Mouse (Mus musculus) cerebellum, adult 8-10 months (tissue): ENCODE data around the gene Mto1.
"Not testable (repeated sequence)": the region's sequence is repeated elsewhere in the genome, so short reads cannot be mapped to it uniquely, and the experiment has no call there.

Experiments
- DNase-seq: peaks from one replicate; pipeline ENCODE4 v3.0.0; 2022

Mto1 gene

DNA sequence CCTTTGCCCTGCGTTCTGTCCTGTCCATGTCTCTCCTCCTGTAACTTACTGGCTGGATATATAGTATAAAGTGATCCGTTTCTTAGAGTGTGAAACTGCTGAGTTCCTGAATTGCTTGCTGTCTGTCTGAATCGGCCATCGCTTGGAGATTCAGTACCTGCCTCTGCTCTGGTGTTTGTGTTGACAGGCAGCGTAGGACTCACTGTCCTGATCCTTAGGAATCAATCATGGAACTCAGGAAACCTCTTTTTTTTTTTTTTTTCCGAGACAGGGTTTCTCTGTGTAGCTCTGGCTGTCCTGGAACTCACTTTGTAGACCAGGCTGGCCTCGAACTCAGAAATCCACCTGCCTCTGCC, 58.7 kb downstream of the Mto1 start:
- no peak for DNase-seq

GRCm38 (mm10) chr9:78508106-78508786, 60.2 kb downstream of the Mto1 start:
- DNase-seq: no peak

DNA sequence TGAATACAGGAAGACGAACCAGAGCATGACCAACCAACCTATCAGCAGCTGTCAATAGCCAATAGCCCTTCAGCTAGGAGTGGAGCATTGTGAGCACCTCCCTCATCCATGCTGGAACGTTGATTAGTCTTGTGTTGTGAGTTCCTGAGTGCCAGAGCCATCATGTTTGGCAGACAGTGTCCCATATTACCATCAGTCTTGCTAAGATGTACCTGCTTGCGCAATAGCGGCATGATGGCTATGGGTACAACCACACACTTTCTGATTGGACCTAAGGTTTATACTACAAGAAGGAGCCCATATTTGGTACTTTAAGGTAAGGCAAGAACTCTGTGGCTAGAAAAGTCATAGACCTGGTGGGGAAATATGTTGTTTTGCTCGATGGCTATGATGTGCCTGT, 63.7 kb downstream of the Mto1 start:
- DNase-seq: no peak

GRCm38 (mm10) chr9:78513776-78514500, 65.9 kb downstream of the Mto1 start:
- no peak for DNase-seq

DNA sequence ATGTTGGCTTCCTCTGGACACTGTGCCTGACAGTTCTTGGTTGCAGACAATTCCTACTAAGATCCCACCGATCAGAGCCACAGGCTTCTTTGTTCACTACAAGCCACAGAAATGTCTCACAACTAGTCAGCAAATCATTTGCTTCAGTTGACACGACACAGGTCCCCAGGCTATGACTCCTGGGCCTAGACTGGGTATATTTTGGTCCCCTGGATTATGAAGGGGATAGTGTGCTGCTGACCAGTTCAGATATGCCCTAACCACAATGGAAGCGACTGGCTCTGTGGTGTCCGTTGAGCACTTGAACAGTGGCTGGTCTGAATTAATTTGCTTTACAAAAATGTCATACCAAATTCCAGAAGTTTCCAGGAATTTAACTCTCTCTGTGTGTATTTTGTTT, 66.7 kb downstream of the Mto1 start:
- DNase-seq: no peak

GRCm38 (mm10) chr9:78516125-78516524, 68.1 kb downstream of the Mto1 start:
- DNase-seq: no peak

GRCm38 (mm10) chr9:78517237-78517636, 69.2 kb downstream of the Mto1 start:
- not testable (repeated sequence) for DNase-seq

DNA sequence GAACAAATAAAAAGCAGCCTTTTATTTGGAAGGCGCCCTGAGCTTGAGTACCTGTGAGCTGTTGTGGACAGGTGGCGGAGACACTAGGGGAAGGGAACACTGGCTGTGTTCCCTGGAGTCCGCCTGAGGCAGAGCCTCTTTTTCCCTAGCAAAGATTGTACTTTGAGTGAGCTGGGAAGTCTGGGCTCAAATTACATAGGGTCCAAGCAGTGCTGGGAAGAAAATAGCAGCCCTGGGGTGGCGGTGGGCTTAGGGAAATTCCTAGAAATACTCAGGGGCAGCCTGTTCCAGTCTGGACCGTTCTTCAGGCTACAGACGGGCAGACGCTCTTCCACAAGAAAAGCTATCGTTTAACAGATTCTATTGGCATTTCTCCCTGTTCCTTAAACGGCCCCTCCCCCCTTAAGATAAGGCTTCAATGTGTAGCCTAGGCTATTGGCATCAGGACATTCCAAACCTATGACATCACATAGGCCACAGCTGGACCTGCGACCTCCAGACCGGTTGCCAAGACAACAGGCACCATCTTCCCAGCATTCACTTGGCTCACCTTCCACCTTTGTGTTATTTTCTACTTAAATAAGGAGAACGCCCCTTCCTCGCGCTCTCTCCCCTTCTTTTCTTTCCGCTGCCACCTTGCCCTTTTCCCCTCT, 72.2 kb downstream of the Mto1 start:
- DNase-seq: no peak

DNA sequence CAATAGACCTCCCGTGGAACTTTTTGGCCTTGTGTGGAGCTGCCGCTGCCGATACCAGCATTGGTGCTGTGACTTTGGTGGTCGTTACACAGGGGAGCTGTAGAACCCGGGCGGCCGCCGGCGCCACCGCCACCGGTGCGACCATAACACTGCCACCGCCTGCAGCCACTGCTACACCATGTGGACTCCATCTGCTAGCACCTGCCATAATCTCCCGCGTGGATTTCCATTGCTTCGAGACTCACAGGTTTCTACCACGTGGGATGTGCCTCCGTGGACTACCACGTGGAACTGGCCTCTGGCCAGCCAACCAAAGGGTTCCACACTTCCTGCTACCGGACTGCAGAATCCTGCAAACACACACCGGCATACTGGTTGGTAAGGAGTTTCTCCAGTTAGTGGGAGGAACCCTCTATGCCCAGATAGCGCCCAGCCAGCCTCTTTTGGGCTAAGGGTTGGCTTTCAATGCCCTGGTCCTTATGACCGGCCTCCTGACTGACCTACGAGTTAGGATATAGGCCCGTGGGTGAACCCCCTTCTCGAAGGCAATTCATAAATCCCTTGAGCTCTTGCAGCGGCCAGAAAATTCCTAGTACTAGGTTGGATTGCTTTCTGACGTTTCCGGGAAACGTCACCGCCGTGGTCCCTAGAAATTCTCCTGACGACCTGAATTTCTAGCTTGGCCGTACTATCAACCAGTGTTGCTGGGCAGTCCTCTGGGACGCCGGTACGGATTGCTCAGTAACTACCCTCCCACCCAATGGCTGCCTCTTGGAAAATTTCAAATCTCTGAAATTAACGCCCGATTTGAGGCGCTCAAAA, 73.0 kb downstream of the Mto1 start:
- DNase-seq: peak; percentile 29

DNA sequence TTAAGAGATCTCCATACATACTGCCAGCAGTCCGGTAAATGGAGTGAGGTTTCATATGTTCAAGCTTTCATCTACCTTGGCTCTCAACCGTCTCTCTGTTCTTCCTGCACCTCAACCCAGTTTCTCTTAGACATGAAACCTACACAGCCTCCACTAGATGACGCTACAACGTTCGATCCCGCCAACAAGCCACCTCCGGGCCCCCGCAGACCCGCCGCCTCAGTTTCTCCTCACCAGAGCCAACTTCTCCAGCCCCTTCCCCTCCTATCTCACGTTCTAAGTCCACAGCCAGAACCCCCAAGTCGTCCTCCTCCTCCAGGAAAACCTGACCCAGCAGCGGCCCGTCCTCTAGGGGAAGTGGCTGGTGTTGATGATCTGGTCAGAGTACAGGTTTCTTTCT, 73.7 kb downstream of the Mto1 start:
- DNase-seq: no peak
